Comparison of ENCODE assay signal across 13 mouse cellular contexts in the genomic region with DNA sequence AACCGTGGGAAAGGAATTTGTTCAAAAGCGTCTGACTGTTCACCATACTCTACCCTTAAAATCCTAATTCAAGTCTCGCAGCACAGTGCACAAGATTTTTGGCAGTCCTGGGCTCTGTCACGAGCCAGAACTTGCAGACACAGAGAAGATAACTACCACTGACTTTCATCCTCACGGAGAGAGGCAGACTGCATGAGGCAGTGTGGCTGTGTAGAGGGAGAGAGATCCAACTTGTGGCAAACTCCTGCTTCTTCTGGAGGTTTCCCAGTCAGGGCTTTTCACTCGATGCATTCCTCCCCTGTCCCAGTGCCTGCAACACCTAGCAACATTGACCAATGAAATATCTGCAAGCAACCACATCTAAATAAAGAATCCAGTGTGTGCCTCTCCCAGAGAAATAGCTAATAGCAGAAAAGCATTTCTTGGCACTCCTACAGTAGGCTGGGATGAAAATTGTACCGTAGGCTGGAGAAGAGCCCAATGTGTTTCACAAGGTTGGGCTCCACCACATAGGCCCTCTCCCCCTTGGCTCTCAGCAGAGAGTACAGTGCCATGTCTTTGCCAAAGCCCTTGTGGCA. TPM values are rescaled to one million over a fixed set of nuclear protein-coding genes. Genes with fewer than 3 reads are reported as not detected.
DNase-seq lines count a peak whose midpoint lies in the region; ATAC-seq lines count a peak whose summit lies in the region.
"Had no signal": no experiment of that assay in that cellular context is flagged by ENCODE, and none has a peak within 500 bp of the region (broad histone marks: within the 10 kb centered on the region; RNA-seq: fewer than 3 reads in every experiment).

No protein-coding gene starts in this region.

- H3K9me3 ChIP-seq in heart, embryonic 13.5 days, result no peaks in the 10 kb centered on the region
- H3K9me3 ChIP-seq in neural tube, embryonic 15.5 days (replicated peaks), result no peaks in the 10 kb centered on the region
- H3K9me3 ChIP-seq: forebrain, embryonic 12.5 days had no signal

- H3K9ac ChIP-seq in heart, embryonic 13.5 days, result no peak overlapping the region
- H3K9ac ChIP-seq in neural tube, embryonic 15.5 days (replicated peaks), result no peak overlapping the region
- H3K9ac ChIP-seq: forebrain, embryonic 12.5 days; liver, postnatal 0 days had no signal

- WGBS in heart, embryonic 13.5 days, result 41% methylated on average over 7 of the region's 7 CpGs
- 82% methylated on average over 7 of the region's 7 CpGs for WGBS in neural tube, embryonic 15.5 days

- H3K4me3 ChIP-seq in heart, embryonic 13.5 days, result no peak overlapping the region
- H3K4me3 ChIP-seq in neural tube, embryonic 15.5 days (replicated peaks), result no peak overlapping the region
- H3K4me3 ChIP-seq: forebrain, embryonic 12.5 days; myocyte had no signal

- H3K27me3 ChIP-seq in heart, embryonic 13.5 days (replicated peaks), result no peaks in the 10 kb centered on the region
- no peaks in the 10 kb centered on the region for H3K27me3 ChIP-seq in neural tube, embryonic 15.5 days (replicated peaks)
- H3K27me3 ChIP-seq: forebrain, embryonic 12.5 days had no signal

- peak; percentile 42; the same call in 1 of the 2 replicates for ATAC-seq in frontal cortex, adult (ENCODE audit: low TSS enrichment)
- ATAC-seq in heart, embryonic 13.5 days (ENCODE audit: extremely low read depth, insufficient number of reproducible peaks, low FRiP score, low TSS enrichment), result 0 out of 2 replicates have a peak, but pooled peaks have one; percentile 19
- peak; percentile 40; the same call in 1 of the 2 replicates for ATAC-seq in neural tube, embryonic 15.5 days (ENCODE audit: low FRiP score)
- ATAC-seq: liver, postnatal 0 days had no signal

- no peak overlapping the region for H3K4me2 ChIP-seq in heart, embryonic 13.5 days
- H3K4me2 ChIP-seq in neural tube, embryonic 15.5 days, result no peak overlapping the region
- H3K4me2 ChIP-seq: forebrain, embryonic 12.5 days had no signal

- DNase-seq in frontal cortex, adult 2 months (ENCODE audit: extremely low spot score in 1 of 2, low spot score in 1 of 2), result no peak
- peak; percentile 18 to 23 for DNase-seq in layer of hippocampus, postnatal 36 days
- DNase-seq in layer of hippocampus, adult 8-10 months (ENCODE audit: low spot score in 2 of 2), result no peak
- DNase-seq in cerebellum, postnatal 25 days, result no peak
- no peak for DNase-seq in thymus, postnatal 14 days
- DNase-seq: liver, postnatal 0 days; right cerebral cortex, adult 18-20 months had no signal

- H3K4me1 ChIP-seq in heart, embryonic 13.5 days, result peaks cover 45% of the 10 kb centered on the region
- peaks cover 9% of the 10 kb centered on the region for H3K4me1 ChIP-seq in neural tube, embryonic 15.5 days

- H3K36me3 ChIP-seq in heart, embryonic 13.5 days, result peaks cover 40% of the 10 kb centered on the region
- peaks cover 32% of the 10 kb centered on the region for H3K36me3 ChIP-seq in neural tube, embryonic 15.5 days

- H3K27ac ChIP-seq in heart, embryonic 13.5 days (replicated peaks), result peak overlapping the region; percentile 73
- peak overlapping the region; percentile 61 for H3K27ac ChIP-seq in neural tube, embryonic 15.5 days (replicated peaks)
- H3K27ac ChIP-seq: forebrain, embryonic 12.5 days had no signal

RNA-seq across cellular contexts. Expression of gene Tmem246, which starts 12.1 kb away (rescaled TPM):
- 67.2 and 73.6 TPM in 2 replicates for polyA plus RNA-seq in frontal cortex, adult 2 months (2012; rRNA removed)
- total RNA-seq in layer of hippocampus, postnatal 36 days (2021), result 10 to 100 TPM; 66.1 to 72.4 TPM
- total RNA-seq in layer of hippocampus, adult 8-10 months (2022), result 10 to 100 TPM; 68.9 to 76.0 (median 69.6) TPM
- polyA plus RNA-seq in heart, embryonic 13.5 days (2015; fragmentation: Nextera tagmentation; extraction: Ambion mirVana), result 45.0 and 49.9 TPM in 2 replicates
- polyA plus RNA-seq in neural tube, embryonic 15.5 days (2015; fragmentation: Nextera tagmentation; extraction: Ambion mirVana), result 123 and 135 TPM in 2 replicates

RNA-seq across cellular contexts. Expression of gene Aldob, which starts 36.3 kb away (rescaled TPM):
- polyA plus RNA-seq in frontal cortex, adult 2 months (2012; rRNA removed), result 3.3 and 3.7 TPM in 2 replicates
- total RNA-seq in layer of hippocampus, postnatal 36 days (2021), result 1 to 10 TPM; 1.9 to 2.1 TPM
- 1 to 10 TPM; 2.3 to 4.1 (median 2.6) TPM for total RNA-seq in layer of hippocampus, adult 8-10 months (2022)
- polyA plus RNA-seq in heart, embryonic 13.5 days (2015; fragmentation: Nextera tagmentation; extraction: Ambion mirVana), result 0.32 and 4.8 TPM in 2 replicates
- 0.14 and 8.8 TPM in 2 replicates for polyA plus RNA-seq in neural tube, embryonic 15.5 days (2015; fragmentation: Nextera tagmentation; extraction: Ambion mirVana)
- polyA plus RNA-seq: C2C12, myocyte had no signal

RNA-seq across cellular contexts. Expression of gene Rnf20, which starts 46.2 kb away (rescaled TPM):
- 69.8 and 74.9 TPM in 2 replicates for polyA plus RNA-seq in frontal cortex, adult 2 months (2012; rRNA removed)
- 10 to 100 TPM; 74.1 to 88.7 TPM for total RNA-seq in layer of hippocampus, postnatal 36 days (2021)
- total RNA-seq in layer of hippocampus, adult 8-10 months (2022), result 10 to 100 TPM; 69.0 to 90.0 (median 83.4) TPM
- 21.8 and 23.8 TPM in 2 replicates for polyA plus RNA-seq in heart, embryonic 13.5 days (2015; fragmentation: Nextera tagmentation; extraction: Ambion mirVana)
- polyA plus RNA-seq in neural tube, embryonic 15.5 days (2015; fragmentation: Nextera tagmentation; extraction: Ambion mirVana), result 40.0 and 42.2 TPM in 2 replicates

Comparison
In these comparisons a context has a peak if more than half of its experiments do, and no peak if none do; other contexts are left out.
1. DNase-seq: peak in layer of hippocampus, postnatal 36 days (2 of 2); none in frontal cortex, adult 2 months (0 of 2), layer of hippocampus, adult 8-10 months (0 of 2), cerebellum, postnatal 25 days (0 of 2) and thymus, postnatal 14 days (single experiment).
2. Peak in every context shown above with its lines, with median percentiles within 50 percentile points of each other: ATAC-seq.